Mouse (Mus musculus): ENCODE results near the gene Wdr48. TPM values are rescaled to one million over a fixed set of nuclear protein-coding genes. Genes with fewer than 3 reads are reported as not detected.

The Wdr48 gene
- polyA plus RNA-seq, 1 experiment from 2014 or later = 27.8 TPM

- WGBS = 73% methylated on average over 4 of the region's 4 CpGs
- Histone ChIP-seq H3K9ac (replicated peaks; ENCODE audit: low read depth) (no peak overlapping the region), H3K4me2 (replicated peaks; ENCODE audit: low read depth, low read length) (no peak overlapping the region), H3K36me3 (ENCODE audit: insufficient read depth, low read length) (peaks cover 31% of the 10 kb centered on the region), H3K27ac (ENCODE audit: low read length) (no peak overlapping the region), H3K27me3 (replicated peaks; ENCODE audit: insufficient read depth, low read length) (no peaks in the 10 kb centered on the region), H3K4me3 (ENCODE audit: low read depth, low read length) (no peak overlapping the region), H3K9me3 (ENCODE audit: low read length) (no peaks in the 10 kb centered on the region), H3K4me1 (ENCODE audit: insufficient read depth, low read depth, low read length) (peaks cover 35% of the 10 kb centered on the region)
- TF ChIP-seq EP300 (IDR thresholded peaks at IDR 0.05) = no peak
- TF ChIP-seq CTCF (IDR thresholded peaks at IDR 0.05) = no peak
- DNase-seq (ENCODE audit: low spot score) (no peak), ATAC-seq (no peak)
Measured at GRCm38 (mm10) chr9:119975286-119975685, 80.6 kb downstream of the Wdr48 start.

Other genes with a start within 250 kb of the Wdr48 start
- gene Scn10a, start 175.6 kb upstream of the Wdr48 start, polyA plus RNA-seq (2015; fragmentation: Nextera tagmentation; extraction: Ambion mirVana) = 0.02 TPM in 2 replicates
- gene Scn11a, start 69.4 kb upstream of the Wdr48 start, polyA plus RNA-seq (2015; fragmentation: Nextera tagmentation; extraction: Ambion mirVana) = not detected in 2 replicates
- 16.5 and 16.7 TPM in 2 replicates for gene Gorasp1, start 42.7 kb downstream of the Wdr48 start, polyA plus RNA-seq (2015; fragmentation: Nextera tagmentation; extraction: Ambion mirVana)
- 1.8 and 2.3 TPM in 2 replicates for gene Ttc21a, start 42.7 kb downstream of the Wdr48 start, polyA plus RNA-seq (2015; fragmentation: Nextera tagmentation; extraction: Ambion mirVana)
- gene Csrnp1, start 89.8 kb downstream of the Wdr48 start, polyA plus RNA-seq (2015; fragmentation: Nextera tagmentation; extraction: Ambion mirVana) = 9.4 and 10.5 TPM in 2 replicates
- gene Xirp1, start 128.7 kb downstream of the Wdr48 start, polyA plus RNA-seq (2015; fragmentation: Nextera tagmentation; extraction: Ambion mirVana) = 0.21 and 0.35 TPM in 2 replicates
- gene Cx3cr1, start 175.0 kb downstream of the Wdr48 start, polyA plus RNA-seq (2015; fragmentation: Nextera tagmentation; extraction: Ambion mirVana) = 8.0 and 9.3 TPM in 2 replicates
- 0.23 TPM in 2 replicates for gene Ccr8, start 197.2 kb downstream of the Wdr48 start, polyA plus RNA-seq (2015; fragmentation: Nextera tagmentation; extraction: Ambion mirVana)
- 20.0 and 20.9 TPM in 2 replicates for gene Slc25a38, start 215.5 kb downstream of the Wdr48 start, polyA plus RNA-seq (2015; fragmentation: Nextera tagmentation; extraction: Ambion mirVana)
- 616 and 675 TPM in 2 replicates for gene Rpsa, start 232.8 kb downstream of the Wdr48 start, polyA plus RNA-seq (2015; fragmentation: Nextera tagmentation; extraction: Ambion mirVana)